Mouse (Mus musculus) adrenal gland, postnatal 36 days (tissue): Measurements from ENCODE around the gene Lrrc8d. TPM values are rescaled to one million over a fixed set of nuclear protein-coding genes. Genes with fewer than 3 reads are reported as not detected.
A peak's percentile ranks its signal among the peaks of the same experiment; 100 is the strongest.
"Not testable (repeated sequence)": the region's sequence is repeated elsewhere in the genome, so short reads cannot be mapped to it uniquely, and the experiment has no call there.

ENCODE experiments used
- DNase-seq, 2 experiments: peaks; one replicate each; pipeline ENCODE4 v3.0.0; 2021; ENCODE audit warnings: mixed read lengths in 1 of 2
- total RNA-seq, 2 experiments: library from RNA; stranded (reverse); gene quantifications; 2 replicates each; pipeline ENCODE4 v1.2.3; 2021

The Lrrc8d gene
- total RNA-seq, 2 experiments from 2014 or later = 97.8 to 115 TPM

- peak; percentile 77 to 84 for DNase-seq
Observed at GRCm38 (mm10) chr5:105684861-105685600, 14.7 kb upstream of the Lrrc8d start.

- DNase-seq = not testable (repeated sequence)
Observed at GRCm38 (mm10) chr5:105685780-105686305, 13.9 kb upstream of the Lrrc8d start.

GRCm38 (mm10) chr5:105686331-105686995, 13.3 kb upstream of the Lrrc8d start:
- no peak for DNase-seq

- no peak for DNase-seq
Observed at GRCm38 (mm10) chr5:105690502-105691454, 9.0 kb upstream of the Lrrc8d start.

GRCm38 (mm10) chr5:105691645-105692044, 8.1 kb upstream of the Lrrc8d start:
- DNase-seq = peak; percentile 61 to 63

GRCm38 (mm10) chr5:105694339-105694930, 5.3 kb upstream of the Lrrc8d start:
- DNase-seq = no peak

GRCm38 (mm10) chr5:105696049-105696448, 3.7 kb upstream of the Lrrc8d start:
- DNase-seq = no peak

GRCm38 (mm10) chr5:105697886-105698285, 1.9 kb upstream of the Lrrc8d start:
- DNase-seq = peak; percentile 44

GRCm38 (mm10) chr5:105698694-105699093, 1.1 kb upstream of the Lrrc8d start:
- DNase-seq = peak; percentile 64 to 67

- DNase-seq = peak; percentile 94 to 95
Observed at GRCm38 (mm10) chr5:105700070-105700851, 492 bp downstream of the Lrrc8d start.

GRCm38 (mm10) chr5:105701326-105701725, 1.6 kb downstream of the Lrrc8d start:
- no peak for DNase-seq

- DNase-seq = peak; percentile 74 to 76
Observed at GRCm38 (mm10) chr5:105701844-105702243, 2.1 kb downstream of the Lrrc8d start.

- no peak for DNase-seq
Observed at GRCm38 (mm10) chr5:105702580-105703285, 3.0 kb downstream of the Lrrc8d start.

GRCm38 (mm10) chr5:105703286-105703655, 3.5 kb downstream of the Lrrc8d start:
- no peak for DNase-seq

GRCm38 (mm10) chr5:105704573-105704972, 4.8 kb downstream of the Lrrc8d start:
- no peak for DNase-seq

- no peak for DNase-seq
Observed at GRCm38 (mm10) chr5:105706635-105707034, 6.9 kb downstream of the Lrrc8d start.

GRCm38 (mm10) chr5:105708276-105708675, 8.5 kb downstream of the Lrrc8d start:
- no peak for DNase-seq

- DNase-seq = no peak
Observed at GRCm38 (mm10) chr5:105710473-105710872, 10.7 kb downstream of the Lrrc8d start.

GRCm38 (mm10) chr5:105714446-105714845, 14.7 kb downstream of the Lrrc8d start:
- DNase-seq = peak; percentile 48 to 52

GRCm38 (mm10) chr5:105715095-105715494, 15.3 kb downstream of the Lrrc8d start:
- DNase-seq = no peak
